Mouse (Mus musculus) liver, embryonic 14.5 days (tissue): Measurements from ENCODE around the gene Gm10837. TPM values are rescaled to one million over a fixed set of nuclear protein-coding genes. Genes with fewer than 3 reads are reported as not detected.
"Not testable (repeated sequence)": the region's sequence is repeated elsewhere in the genome, so short reads cannot be mapped to it uniquely, and the experiment has no call there.

ENCODE experiments used
- ATAC-seq: fragments of 200-750 bp; cut with Nextera tagmentation; 2 replicates; pipeline ENCODE4 v1.8.0; 2017; ENCODE audit warnings: moderate number of reproducible peaks, mild to moderate bottlenecking, moderate library complexity; ENCODE audit not compliant: insufficient read depth
- DNase-seq, 3 experiments: peaks; one replicate each; pipeline ENCODE4 v3.0.0-alpha.2; 2012 to 2013; ENCODE audit warnings: low read depth in 3 of 3, low spot score in 3 of 3
- H3K27ac ChIP-seq: fragments of 300-500 bp; sonication (generic); 2 replicates; pipeline ENCODE4 v1.5.1; 2014; ENCODE audit warnings: moderate library complexity, mild to moderate bottlenecking, control low read depth, inconsistent platforms
- H3K27me3 ChIP-seq: fragments of 300-500 bp; sonication (generic); 2 replicates; pipeline ENCODE4 v1.6.1; 2014; ENCODE audit warnings: mild to moderate bottlenecking, low read length, moderate library complexity; ENCODE audit not compliant: control insufficient read depth, insufficient read depth
- H3K36me3 ChIP-seq: fragments of 300-500 bp; sonication (generic); replicated peaks from 2 replicates; pipeline ENCODE4 v1.6.1; 2014; ENCODE audit warnings: low read depth; ENCODE audit not compliant: control insufficient read depth, insufficient read depth
- H3K4me1 ChIP-seq, 2 experiments: fragments of 200-500 bp in 1 of 2; fragments of 300-500 bp in 1 of 2; sonication (generic) in 1 of 2; replicated peaks; 2 replicates each; pipeline ENCODE4 v1.6.1; 2012 to 2014; ENCODE audit warnings: antibody characterized with exemption in 1 of 2, inconsistent platforms in 1 of 2, low read length in 1 of 2; ENCODE audit not compliant: control insufficient read depth in 2 of 2, insufficient read depth in 2 of 2
- H3K4me2 ChIP-seq: fragments of 300-500 bp; sonication (generic); 2 replicates; pipeline ENCODE4 v1.6.1; 2014; ENCODE audit warnings: low read depth, mild to moderate bottlenecking, control low read depth, moderate library complexity
- H3K4me3 ChIP-seq, 2 experiments: fragments of 200-500 bp in 1 of 2; fragments of 300-500 bp in 1 of 2; sonication (generic) in 1 of 2; 2 replicates each; pipeline ENCODE4 v1.5.1; 2012 to 2014; ENCODE audit warnings: low read depth in 2 of 2, low read length in 2 of 2, mild to moderate bottlenecking in 2 of 2, control low read depth in 1 of 2, inconsistent platforms in 1 of 2, moderate library complexity in 1 of 2; ENCODE audit not compliant: insufficient read depth in 1 of 2
- H3K9ac ChIP-seq: fragments of 300-500 bp; sonication (generic); replicated peaks from 2 replicates; pipeline ENCODE4 v1.6.1; 2014; ENCODE audit warnings: mild to moderate bottlenecking, control low read depth, moderate library complexity
- H3K9me3 ChIP-seq: fragments of 300-500 bp; sonication (generic); 2 replicates; pipeline ENCODE4 v1.6.1; 2016; ENCODE audit warnings: low read length, mixed read lengths; ENCODE audit not compliant: control insufficient read depth
- CTCF ChIP-seq: IDR thresholded peaks from 2 replicates; pipeline ENCODE4 v1.5.1; 2016; ENCODE audit warnings: antibody characterized with exemption, low read depth, control low read depth
- EP300 ChIP-seq: IDR thresholded peaks from 2 replicates; pipeline ENCODE4 v1.6.1; 2016; ENCODE audit warnings: antibody characterized with exemption, low read depth
- WGBS: fragments of 180-500 bp; shearing (Covaris S2); extraction: QIAGEN DNeasy Blood & Tissue Kit; methylation state at CpG from one replicate; pipeline ENCODE4 v1.1.7; 2014; ENCODE audit not compliant: insufficient replicate concordance; 5-methylcytosine and 5-hydroxymethylcytosine counted together
- polyA plus RNA-seq, 2 experiments: library from polyadenylated mRNA; depleted of rRNA in 1 of 2; stranded (reverse) in 1 of 2; unstranded in 1 of 2; fragments of >200 nt; fragmentation: Nextera tagmentation in 1 of 2; extraction: Ambion mirVana in 1 of 2; gene quantifications; 2 replicates each; pipeline versions ENCODE4 v1.2.1 to v1.2.3; 2012 to 2014

The Gm10837 gene
- polyA plus RNA-seq, 2 experiments, result not detected

DNA sequence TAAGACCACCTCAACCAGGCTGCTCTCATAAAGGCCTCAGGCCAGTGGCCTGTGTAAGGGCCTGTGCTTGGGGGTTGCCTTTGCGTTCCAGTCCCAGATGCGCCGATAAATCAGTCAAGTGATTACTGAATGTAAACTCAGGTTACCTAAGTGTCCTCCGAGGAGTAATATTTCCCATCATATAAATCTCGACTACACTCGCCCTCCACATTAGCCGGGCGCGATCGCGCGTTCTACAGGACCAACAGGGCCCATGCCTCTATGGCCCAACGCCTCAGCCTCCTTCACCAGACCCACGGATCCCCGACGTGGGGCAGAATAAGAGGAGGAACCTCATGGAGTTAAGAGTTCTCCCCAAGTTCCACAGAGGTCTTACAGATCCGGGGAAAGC lies 27.7 kb upstream of the Gm10837 start:
- Histone ChIP-seq H3K27me3 (peaks cover 62% of the 10 kb centered on the region), H3K4me3 (no peak overlapping the region), H3K9ac (no peak overlapping the region), H3K4me2 (no peak overlapping the region), H3K4me1 (no peaks in the 10 kb centered on the region), H3K36me3 (no peaks in the 10 kb centered on the region), H3K27ac (no peak overlapping the region), H3K9me3 (no peaks in the 10 kb centered on the region)
- ATAC-seq (no peak), DNase-seq (no peak)
- TF ChIP-seq CTCF (no peak), EP300 (no peak)
- WGBS, result 22% methylated on average over 17 of the region's 17 CpGs

DNA sequence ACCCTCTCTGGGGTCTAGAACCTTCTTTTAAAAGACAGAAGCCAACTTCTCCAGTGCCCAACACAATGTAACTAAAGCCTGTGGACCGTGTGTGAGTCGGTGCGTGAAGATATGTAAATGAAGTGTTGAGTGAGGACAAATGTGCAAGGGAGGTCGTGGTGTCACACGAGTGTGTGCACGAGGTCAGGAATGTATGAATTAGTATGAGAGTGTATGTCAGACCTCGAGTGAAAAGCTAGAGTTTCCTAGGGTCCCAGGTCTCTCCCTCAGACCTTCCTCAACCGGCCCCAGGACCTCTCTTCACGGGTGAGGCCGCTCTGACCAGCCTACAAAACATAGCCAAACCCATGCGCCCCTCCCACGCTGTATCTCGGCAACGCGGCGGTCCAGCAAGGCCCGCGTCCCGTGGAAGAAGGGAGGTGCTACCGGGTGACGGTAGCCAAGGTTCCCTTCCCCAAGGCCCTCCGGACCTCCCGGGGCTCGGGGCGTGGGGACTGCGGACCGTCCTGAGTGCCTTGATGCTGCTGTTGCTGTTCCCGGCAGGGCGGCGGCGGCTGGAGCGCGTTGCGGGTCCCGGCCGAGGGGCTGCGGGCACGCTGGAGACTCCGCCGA lies 27.2 kb upstream of the Gm10837 start:
- TF ChIP-seq CTCF (no peak), EP300 (no peak)
- Histone ChIP-seq H3K4me1 (no peaks in the 10 kb centered on the region), H3K4me3 (peak overlapping the region in 1 of 2 experiments; percentile 46; a peak in 2 of 4 replicates), H3K9ac (no peak overlapping the region), H3K27ac (no peak overlapping the region), H3K27me3 (peaks cover 67% of the 10 kb centered on the region), H3K36me3 (no peaks in the 10 kb centered on the region), H3K4me2 (peak overlapping the region; percentile 56), H3K9me3 (no peaks in the 10 kb centered on the region)
- DNase-seq (no peak), ATAC-seq (no peak)
- WGBS, result 2% methylated on average over 40 of the region's 40 CpGs

DNA sequence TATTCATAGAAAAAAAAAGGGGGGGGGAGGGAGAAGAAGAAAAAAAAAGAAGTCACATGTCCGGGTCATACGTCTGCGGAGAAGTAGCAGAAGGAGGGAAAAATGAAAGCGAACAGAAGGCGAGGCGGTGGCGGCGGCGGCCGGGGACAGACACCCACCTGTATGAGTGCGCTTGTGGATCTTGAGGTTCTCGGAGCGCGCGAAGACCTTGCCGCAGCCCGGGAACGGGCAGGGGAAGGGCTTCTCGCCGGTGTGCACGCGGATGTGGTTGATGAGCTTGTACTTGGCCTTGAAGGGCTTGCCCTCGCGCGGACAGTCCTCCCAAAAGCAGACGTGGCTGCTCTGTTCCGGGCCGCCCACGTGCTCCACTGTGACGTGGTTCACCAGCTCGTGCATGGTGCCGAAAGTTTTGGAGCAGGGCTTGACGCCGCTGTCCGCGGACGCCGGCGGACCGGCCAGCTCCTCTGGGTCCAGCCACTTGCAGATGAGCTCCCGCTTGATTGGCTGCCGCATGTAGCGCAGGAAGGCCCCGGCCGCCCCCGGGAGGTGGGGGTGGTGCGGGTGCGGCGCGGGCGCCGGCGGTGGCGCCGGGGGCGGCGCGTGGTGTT lies 26.5 kb upstream of the Gm10837 start:
- not testable (repeated sequence) for H3K9ac ChIP-seq, DNase-seq, H3K27ac ChIP-seq, H3K9me3 ChIP-seq, H3K4me1 ChIP-seq, H3K36me3 ChIP-seq
- under 1% methylated on average over 42 of the region's 58 CpGs for WGBS
- Histone ChIP-seq H3K27me3 (peaks cover 74% of the 10 kb centered on the region), H3K4me3 (peak overlapping the region; percentile 8 to 46; a peak in 3 of 4 replicates), H3K4me2 (peak overlapping the region; percentile 56)
- 0 out of 2 replicates have a peak, but pooled peaks have one; percentile 23 for ATAC-seq

DNA sequence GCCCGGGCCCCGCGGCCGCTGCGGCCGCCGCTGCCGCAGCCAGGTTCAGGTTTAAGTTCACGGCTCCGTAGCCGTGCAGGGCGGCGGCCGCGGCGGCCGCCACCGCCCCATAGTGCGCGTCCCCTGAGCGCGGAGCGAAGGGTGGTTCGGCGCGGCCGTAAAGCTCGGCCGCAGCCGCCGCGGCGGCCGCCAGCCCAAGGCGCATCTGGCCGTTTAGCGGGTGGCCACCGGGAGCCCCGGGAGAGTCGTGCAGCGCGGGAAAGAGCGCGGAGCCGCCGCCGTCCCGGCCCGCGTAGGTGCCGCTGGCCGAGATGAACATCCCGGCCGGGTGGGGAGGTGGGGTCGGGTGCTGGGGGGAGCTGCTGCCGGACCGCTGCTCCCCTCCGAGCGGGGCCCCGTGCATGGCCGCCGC lies 26.0 kb upstream of the Gm10837 start:
- ATAC-seq, result 0 out of 2 replicates have a peak, but pooled peaks have one; percentile 13
- Histone ChIP-seq H3K9me3 (no peaks in the 10 kb centered on the region), H3K27ac (no peak overlapping the region), H3K9ac (no peak overlapping the region), H3K4me2 (peak overlapping the region; percentile 56), H3K4me1 (no peaks in the 10 kb centered on the region), H3K27me3 (peaks cover 79% of the 10 kb centered on the region), H3K4me3 (peak overlapping the region; percentile 8 to 46; a peak in 3 of 4 replicates), H3K36me3 (no peaks in the 10 kb centered on the region)
- under 1% methylated on average over 51 of the region's 62 CpGs for WGBS
- TF ChIP-seq CTCF (no peak), EP300 (no peak)
- no peak for DNase-seq

DNA sequence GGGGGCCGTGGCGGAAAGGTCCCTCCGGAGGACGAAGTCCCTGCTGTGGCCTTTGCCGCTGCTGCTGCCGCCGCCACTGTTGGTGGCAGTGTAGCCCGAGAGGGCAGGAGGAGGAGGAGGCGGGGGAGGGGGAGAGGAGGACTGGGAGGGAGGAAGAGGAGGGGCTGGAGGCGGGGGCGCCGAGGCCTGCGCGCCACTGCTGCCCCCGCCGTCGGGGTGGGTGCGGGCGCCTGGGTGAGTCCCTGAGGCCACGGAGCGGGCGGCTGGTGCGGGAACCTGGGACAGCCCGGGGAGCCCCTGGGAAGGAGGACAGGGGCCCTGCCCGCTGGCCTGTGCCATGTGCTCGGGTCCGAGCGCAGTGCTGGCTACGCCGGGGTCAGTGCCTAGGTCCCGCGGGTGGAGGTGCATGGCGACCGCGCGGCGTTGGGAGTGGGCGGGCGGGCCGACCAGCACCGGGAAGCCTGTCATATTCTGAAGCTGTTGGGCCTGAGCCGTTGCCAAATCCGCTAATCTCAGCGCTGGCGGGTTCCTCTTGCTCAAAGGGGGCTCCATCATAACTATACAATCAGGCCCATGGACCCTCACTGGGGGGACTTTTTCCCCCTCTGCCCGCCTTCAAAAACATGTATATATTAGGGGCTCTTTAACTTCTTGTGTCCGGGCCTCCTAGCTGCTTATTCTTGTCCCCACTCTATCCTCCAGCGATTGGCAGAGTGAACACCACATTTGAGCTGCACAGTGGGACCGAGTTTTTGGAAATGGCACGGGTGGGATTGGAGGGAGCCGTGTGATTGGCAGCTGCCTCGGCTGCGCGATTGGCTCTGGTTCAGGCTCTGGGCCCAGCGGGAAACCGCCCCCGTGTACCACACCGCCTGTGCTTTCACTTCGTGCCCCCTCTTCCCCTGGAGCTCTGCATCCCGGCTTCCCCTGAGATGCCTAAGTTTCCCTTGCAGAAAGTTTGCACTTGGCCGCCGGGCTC lies 25.3 kb upstream of the Gm10837 start, which contains the start of gene Zic5:
Gene Zic5 (minus strand): TSS at position 915 of the 979 bp plus-strand sequence.
- H3K4me2 ChIP-seq, result peak within 1 kb of the TSS; percentile 56
- H3K27me3 ChIP-seq, result peaks cover 86% of the 10 kb centered on the region
- ATAC-seq (no peak), DNase-seq (no peak)
- 1% methylated on average over 54 of the region's 62 CpGs for WGBS
- H3K9ac ChIP-seq, result no peak within 1 kb of the TSS
- H3K4me1 ChIP-seq, result no peaks in the 10 kb centered on the region
- peak within 1 kb of the TSS; percentile 8 to 46; a peak in 3 of 4 replicates for H3K4me3 ChIP-seq
- no peak within 1 kb of the TSS for H3K27ac ChIP-seq
- no peaks in the 10 kb centered on the region for H3K9me3 ChIP-seq
- H3K36me3 ChIP-seq, result no peaks in the 10 kb centered on the region
- no peak for TF ChIP-seq CTCF
- TF ChIP-seq EP300, result no peak
